In genomic region chr2:11338931-11339839, GRCm38 (mm10) we compare ENCODE assay signal across 10 mouse cellular contexts.
A peak's percentile ranks its signal among the peaks of the same experiment; 100 is the strongest.
DNase-seq lines count a peak whose midpoint lies in the region; ATAC-seq and TF ChIP-seq lines count a peak whose summit lies in the region.
"Had no signal": no experiment of that assay in that cellular context is flagged by ENCODE, and none has a peak within 500 bp of the region (broad histone marks: within the 10 kb centered on the region; RNA-seq: fewer than 3 reads in every experiment).

No protein-coding gene starts in this region.

- no peak overlapping the region for H3K9ac ChIP-seq in liver, embryonic 11.5 days (ENCODE audit: low read depth, low read length)
- H3K9ac ChIP-seq: limb, embryonic 12.5 days; stomach, embryonic 15.5 days had no signal

- H3K4me1 ChIP-seq in kidney, adult 2 months (ENCODE audit: control insufficient read depth, insufficient read depth, low read length), result no peaks in the 10 kb centered on the region; the same call in 1 of the 2 replicates
- H3K4me1 ChIP-seq in cortical plate, adult 2 months (ENCODE audit: control insufficient read depth, insufficient read depth, low read length), result no peaks in the 10 kb centered on the region
- peaks cover 7% of the 10 kb centered on the region for H3K4me1 ChIP-seq in liver, embryonic 11.5 days (replicated peaks; ENCODE audit: control insufficient read depth, insufficient read depth, low read length)
- H3K4me1 ChIP-seq: limb, embryonic 12.5 days had no signal

- no peak overlapping the region for H3K4me2 ChIP-seq in liver, embryonic 11.5 days
- H3K4me2 ChIP-seq: limb, embryonic 12.5 days; stomach, embryonic 15.5 days had no signal

- WGBS in kidney, adult 2 months, result 48% methylated on average over 14 of the region's 14 CpGs
- 64% methylated on average over 14 of the region's 14 CpGs for WGBS in liver, embryonic 11.5 days

- H3K9me3 ChIP-seq in liver, embryonic 11.5 days (ENCODE audit: control insufficient read depth, low read length), result no peaks in the 10 kb centered on the region
- H3K9me3 ChIP-seq: limb, embryonic 12.5 days; stomach, embryonic 15.5 days had no signal

- peak; percentile 39 for DNase-seq in adrenal gland, postnatal 10 days
- no peak for DNase-seq in adrenal gland, postnatal 36 days
- DNase-seq in kidney, adult 2 months, result peak; percentile 79
- DNase-seq in kidney, postnatal 4 days, result no peak
- DNase-seq in layer of hippocampus, adult 9-11 months, result peak; percentile 80
- DNase-seq in skeletal muscle tissue, adult 2 months (ENCODE audit: low read depth, low spot score), result peak; percentile 65
- DNase-seq in liver, embryonic 11.5 days (ENCODE audit: low spot score), result no peak

- no peak overlapping the region for H3K27ac ChIP-seq in kidney, adult 2 months (ENCODE audit: insufficient read depth, low read depth, low read length)
- peak overlapping the region; percentile 22 for H3K27ac ChIP-seq in cortical plate, adult 2 months (ENCODE audit: insufficient read depth, low read length)
- no peak overlapping the region for H3K27ac ChIP-seq in liver, embryonic 11.5 days (ENCODE audit: low read depth, low read length)
- H3K27ac ChIP-seq: limb, embryonic 12.5 days; stomach, embryonic 15.5 days had no signal

- no peaks in the 10 kb centered on the region for H3K27me3 ChIP-seq in kidney, adult 2 months (replicated peaks; ENCODE audit: control insufficient read depth, insufficient read depth, low read length)
- no peaks in the 10 kb centered on the region for H3K27me3 ChIP-seq in liver, embryonic 11.5 days (replicated peaks; ENCODE audit: control insufficient read depth, insufficient read depth, low read length)
- H3K27me3 ChIP-seq: limb, embryonic 12.5 days; stomach, embryonic 15.5 days had no signal

- ATAC-seq in liver, embryonic 11.5 days (replicated peaks; ENCODE audit: low FRiP score), result no peak

- no peak for TF ChIP-seq POLR2A in kidney, adult 2 months (IDR thresholded peaks at IDR 0.05; ENCODE audit: low read depth, low read length)
- TF ChIP-seq POLR2A in cortical plate, adult 2 months (IDR thresholded peaks at IDR 0.05; ENCODE audit: extremely low read depth, insufficient read depth, low read length), result no peak

- TF ChIP-seq CTCF in kidney, adult 2 months (conservative IDR thresholded peaks at IDR 0.05; ENCODE audit: insufficient read depth, insufficient read length, low read depth, low read length), result no peak; the same call in 1 of the 2 replicates
- TF ChIP-seq CTCF in cortical plate, adult 2 months (IDR thresholded peaks at IDR 0.05; ENCODE audit: extremely low read depth, insufficient read depth, low read length), result no peak

- no peaks in the 10 kb centered on the region for H3K36me3 ChIP-seq in kidney, adult 2 months (ENCODE audit: control insufficient read depth, insufficient read depth, low read length)
- no peaks in the 10 kb centered on the region for H3K36me3 ChIP-seq in liver, embryonic 11.5 days (ENCODE audit: control insufficient read depth, insufficient read depth, low read length)
- H3K36me3 ChIP-seq: limb, embryonic 12.5 days; stomach, embryonic 15.5 days had no signal

- no peak overlapping the region for H3K4me3 ChIP-seq in kidney, adult 2 months (ENCODE audit: insufficient read depth, low read depth, low read length)
- no peak overlapping the region for H3K4me3 ChIP-seq in cortical plate, adult 2 months (ENCODE audit: insufficient read depth, low read length)
- H3K4me3 ChIP-seq in liver, embryonic 11.5 days (ENCODE audit: low read depth, low read length), result no peak overlapping the region
- H3K4me3 ChIP-seq: limb, embryonic 12.5 days; stomach, embryonic 15.5 days had no signal

Comparison
In these comparisons a context has a peak if more than half of its experiments do, and no peak if none do; other contexts are left out.
1. DNase-seq: peak in adrenal gland, postnatal 10 days (single experiment), kidney, adult 2 months (single experiment), layer of hippocampus, adult 9-11 months (single experiment) and skeletal muscle tissue, adult 2 months (single experiment); none in adrenal gland, postnatal 36 days (0 of 2), kidney, postnatal 4 days (0 of 2) and liver, embryonic 11.5 days (single experiment).